ENCODE assay signal across 7 mouse cellular contexts in genomic region chr5:93282446-93283107, GRCm38 (mm10). TPM values are rescaled to one million over a fixed set of nuclear protein-coding genes. Genes with fewer than 3 reads are reported as not detected.
A peak's percentile ranks its signal among the peaks of the same experiment; 100 is the strongest.
DNase-seq lines count a peak whose midpoint lies in the region; ATAC-seq lines count a peak whose summit lies in the region.

No protein-coding gene starts in this region.

- no peak overlapping the region for H3K4me2 ChIP-seq in forebrain, embryonic 12.5 days
- H3K4me2 ChIP-seq in forebrain, embryonic 11.5 days (ENCODE audit: low read depth, low read length, severe bottlenecking), result no peak overlapping the region

- H3K27me3 ChIP-seq in forebrain, embryonic 12.5 days, result no peaks in the 10 kb centered on the region
- no peaks in the 10 kb centered on the region for H3K27me3 ChIP-seq in forebrain, embryonic 11.5 days (ENCODE audit: control insufficient read depth, insufficient read depth, low read length)

- no peak overlapping the region for H3K4me3 ChIP-seq in forebrain, embryonic 12.5 days (replicated peaks)
- no peak overlapping the region for H3K4me3 ChIP-seq in forebrain, embryonic 11.5 days (ENCODE audit: low read depth, low read length)

- no peak overlapping the region for H3K9ac ChIP-seq in forebrain, embryonic 12.5 days
- H3K9ac ChIP-seq in forebrain, embryonic 11.5 days (ENCODE audit: low read length), result no peak overlapping the region

- 0 out of 2 replicates have a peak, but pooled peaks cover under 1% of the 10 kb centered on the region for H3K36me3 ChIP-seq in forebrain, embryonic 12.5 days (replicated peaks)
- H3K36me3 ChIP-seq in forebrain, embryonic 11.5 days (ENCODE audit: control insufficient read depth, insufficient read depth, low read length), result no peaks in the 10 kb centered on the region

- 86% methylated on average over 14 of the region's 14 CpGs for WGBS in forebrain, embryonic 12.5 days
- WGBS in forebrain, embryonic 11.5 days, result 86% methylated on average over 14 of the region's 14 CpGs

- H3K4me1 ChIP-seq in forebrain, embryonic 12.5 days, result no peaks in the 10 kb centered on the region
- no peaks in the 10 kb centered on the region for H3K4me1 ChIP-seq in forebrain, embryonic 11.5 days (replicated peaks; ENCODE audit: control insufficient read depth, insufficient read depth, low read length)

- no peak overlapping the region for H3K27ac ChIP-seq in forebrain, embryonic 12.5 days
- H3K27ac ChIP-seq in forebrain, embryonic 11.5 days (ENCODE audit: low read depth, low read length), result no peak overlapping the region

- DNase-seq in adrenal gland, postnatal 25 days, result peak; percentile 10
- peak; percentile 79 for DNase-seq in gastrocnemius, adult 18-20 months (ENCODE audit: low spot score)
- DNase-seq in kidney, adult 9 months, result peak; percentile 54
- no peak for DNase-seq in forebrain, embryonic 11.5 days (ENCODE audit: low spot score)

- H3K9me3 ChIP-seq in forebrain, embryonic 12.5 days, result no peaks in the 10 kb centered on the region
- H3K9me3 ChIP-seq in forebrain, embryonic 11.5 days (ENCODE audit: control insufficient read depth, low read length), result no peaks in the 10 kb centered on the region

- ATAC-seq in megakaryocyte-erythroid progenitor cell, adult 5-6 weeks (replicated peaks; ENCODE audit: low FRiP score, low TSS enrichment, poor library complexity, severe bottlenecking), result peak; percentile 87
- ATAC-seq in forebrain, embryonic 12.5 days (ENCODE audit: low FRiP score), result no peak
- no peak for ATAC-seq in cerebellum, adult (ENCODE audit: insufficient number of reproducible peaks, low FRiP score, low TSS enrichment)
- ATAC-seq in forebrain, embryonic 11.5 days (replicated peaks; ENCODE audit: low FRiP score), result no peak

RNA-seq across cellular contexts. Expression of gene Ccng2, which starts 15.5 kb away (rescaled TPM):
- 23.4 and 24.8 TPM in 2 replicates for total RNA-seq in adrenal gland, postnatal 25 days (2021)
- 1 to 10 TPM; 8.4 to 10.0 TPM for total RNA-seq in gastrocnemius, adult 18-20 months (2021)
- total RNA-seq in megakaryocyte-erythroid progenitor cell, adult 5-6 weeks (2014; fragmentation: Nextera tagmentation), result 6.6 and 15.3 TPM in 2 replicates
- 13.6 and 25.1 TPM in 2 replicates for total RNA-seq in megakaryocyte-erythroid progenitor cell, adult 5-6 weeks (2017)
- 124 and 129 TPM in 2 replicates for polyA plus RNA-seq in forebrain, embryonic 12.5 days (2016; fragmentation: Nextera tagmentation; extraction: Ambion mirVana)
- 80.7 and 84.6 TPM in 2 replicates for polyA plus RNA-seq in forebrain, embryonic 11.5 days (2014; fragmentation: Nextera tagmentation; extraction: Ambion mirVana)
